Mouse (Mus musculus): ENCODE measurements around the gene Ppm1h.

GRCm38 (mm10) chr10:122894555-122895069 is 216.1 kb downstream of the Ppm1h start:
- TF ChIP-seq POLR2A (IDR thresholded peaks at IDR 0.05; ENCODE audit: insufficient read length, low read depth) (no peak), MAX (IDR thresholded peaks at IDR 0.05; ENCODE audit: low read depth) (no peak), MYOD1 (IDR thresholded peaks at IDR 0.05; ENCODE audit: control insufficient read depth in 1 of 3, insufficient read length in 2 of 3, low read depth in 2 of 3) (no peak), TCF3 (IDR thresholded peaks at IDR 0.05; ENCODE audit: insufficient read length, low read depth) (no peak), CEBPB (IDR thresholded peaks at IDR 0.05; ENCODE audit: insufficient read depth, poor library complexity, severe bottlenecking) (no peak)

Data from myocyte (in vitro differentiated cells).